Mouse (Mus musculus) cerebellum, adult 2 months (tissue): ENCODE data around the gene Klhdc3.

ENCODE experiments used
- CTCF ChIP-seq: fragments of 200-500 bp; IDR thresholded peaks from 2 replicates; pipeline ENCODE4 v1.5.1; 2011; ENCODE audit warnings: low read depth, mild to moderate bottlenecking, control low read depth, low read length, moderate library complexity, borderline replicate concordance; ENCODE audit not compliant: insufficient read depth
- POLR2A ChIP-seq: fragments of 200-500 bp; IDR thresholded peaks from 2 replicates; pipeline ENCODE4 v1.6.1; 2011; ENCODE audit warnings: low read length, control low read depth, borderline replicate concordance; ENCODE audit not compliant: insufficient read depth

DNA sequence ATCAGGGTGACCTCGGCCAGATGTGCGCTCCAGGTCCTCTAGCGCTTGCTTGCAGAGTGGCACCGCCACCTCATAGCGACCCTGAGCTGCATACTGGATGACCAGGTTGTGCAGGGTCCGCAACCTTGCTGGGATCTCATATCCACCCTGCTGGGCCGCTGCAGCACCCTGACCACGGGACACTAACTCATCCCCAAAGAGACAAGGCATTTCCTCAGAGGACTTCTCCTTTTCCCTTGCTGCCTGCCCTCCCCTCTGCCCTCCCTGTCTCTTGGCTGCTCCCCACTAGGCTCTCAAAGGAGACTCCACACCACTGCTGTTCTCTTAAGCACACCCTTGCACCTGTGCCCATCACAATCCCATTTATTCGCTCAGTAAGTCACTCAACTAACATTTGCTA, 40.8 kb downstream of the Klhdc3 start:
- no peak for TF ChIP-seq POLR2A
- no peak for TF ChIP-seq CTCF
